Mouse (Mus musculus): Measurements from ENCODE around the gene Fam189b.

Gene Fam189b

GRCm38 (mm10) chr3:89231345-89231744, 48.4 kb downstream of the Fam189b start:
- no peak for DNase-seq

- no peak for DNase-seq
These were observed 48.9 kb downstream of the Fam189b start for GRCm38 (mm10) chr3:89231772-89232275.

GRCm38 (mm10) chr3:89232614-89233013, 49.7 kb downstream of the Fam189b start:
- no peak for DNase-seq

- no peak for DNase-seq
These were observed 50.7 kb downstream of the Fam189b start for GRCm38 (mm10) chr3:89233562-89234110.

- DNase-seq, result no peak
These were observed 53.6 kb downstream of the Fam189b start for GRCm38 (mm10) chr3:89236516-89236915.

GRCm38 (mm10) chr3:89237682-89238081, 54.7 kb downstream of the Fam189b start:
- no peak for DNase-seq

GRCm38 (mm10) chr3:89238494-89238893, 55.6 kb downstream of the Fam189b start:
- no peak for DNase-seq

Data from thymus, adult 18-20 months (tissue).